9 mouse cellular contexts compared by ENCODE assay signal in the genomic region with DNA sequence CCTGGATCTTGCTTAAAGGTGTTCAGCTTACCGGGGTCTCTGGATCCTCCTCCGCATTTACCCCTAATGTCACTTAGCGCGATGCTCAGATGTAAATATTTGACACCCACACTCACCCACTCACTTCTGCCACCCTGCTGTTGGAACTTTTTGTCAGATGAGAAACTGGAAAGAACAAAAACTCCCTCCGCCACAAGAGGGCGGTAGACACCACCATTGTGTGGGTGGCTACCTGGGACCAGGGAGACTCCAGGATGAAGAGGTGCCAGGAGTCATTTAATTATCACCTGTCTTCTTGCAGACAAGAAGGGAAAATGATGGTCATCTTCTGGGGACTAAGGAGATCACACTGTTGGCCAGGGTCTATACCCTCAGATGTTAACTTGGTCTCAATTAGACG. TPM values are rescaled to one million over a fixed set of nuclear protein-coding genes. Genes with fewer than 3 reads are reported as not detected.
DNase-seq lines count a peak whose midpoint lies in the region; ATAC-seq lines count a peak whose summit lies in the region.
"Had no signal": no experiment of that assay in that cellular context is flagged by ENCODE, and none has a peak within 500 bp of the region (broad histone marks: within the 10 kb centered on the region; RNA-seq: fewer than 3 reads in every experiment).

No protein-coding gene starts in this region.

- ATAC-seq in midbrain, embryonic 13.5 days = no peak
- ATAC-seq in liver, embryonic 13.5 days (ENCODE audit: low read depth) = no peak
- no peak for ATAC-seq in monocyte, adult 5-6 weeks (replicated peaks; ENCODE audit: insufficient number of reproducible peaks, low FRiP score, low TSS enrichment, poor library complexity, severe bottlenecking)

- no peak overlapping the region for H3K4me2 ChIP-seq in midbrain, embryonic 13.5 days (replicated peaks)
- H3K4me2 ChIP-seq in liver, embryonic 13.5 days = no peak overlapping the region

- no peak overlapping the region for H3K9ac ChIP-seq in midbrain, embryonic 13.5 days (replicated peaks)
- no peak overlapping the region for H3K9ac ChIP-seq in liver, embryonic 13.5 days

- no peak overlapping the region for H3K4me3 ChIP-seq in midbrain, embryonic 10.5 days
- H3K4me3 ChIP-seq in midbrain, embryonic 13.5 days (replicated peaks) = no peak overlapping the region
- no peak overlapping the region for H3K4me3 ChIP-seq in liver, embryonic 13.5 days (replicated peaks)

- H3K4me1 ChIP-seq in midbrain, embryonic 10.5 days = peaks cover 4% of the 10 kb centered on the region; the same call in 1 of the 2 replicates
- 0 out of 2 replicates have a peak, but pooled peaks cover 3% of the 10 kb centered on the region for H3K4me1 ChIP-seq in midbrain, embryonic 13.5 days (replicated peaks)
- H3K4me1 ChIP-seq in liver, embryonic 13.5 days (replicated peaks) = peaks cover 6% of the 10 kb centered on the region; the same call in 1 of the 2 replicates

- H3K9me3 ChIP-seq in midbrain, embryonic 10.5 days (replicated peaks) = no peaks in the 10 kb centered on the region
- H3K9me3 ChIP-seq in midbrain, embryonic 13.5 days = no peaks in the 10 kb centered on the region
- no peaks in the 10 kb centered on the region for H3K9me3 ChIP-seq in liver, embryonic 13.5 days (replicated peaks)

- no peaks in the 10 kb centered on the region for H3K27me3 ChIP-seq in midbrain, embryonic 10.5 days (ENCODE audit: low read depth, poor library complexity, severe bottlenecking)
- peaks cover 3% of the 10 kb centered on the region; the same call in 1 of the 2 replicates for H3K27me3 ChIP-seq in midbrain, embryonic 13.5 days
- H3K27me3 ChIP-seq in liver, embryonic 13.5 days = no peaks in the 10 kb centered on the region

- H3K27ac ChIP-seq in midbrain, embryonic 10.5 days (replicated peaks) = no peak overlapping the region
- no peak overlapping the region for H3K27ac ChIP-seq in midbrain, embryonic 13.5 days
- H3K27ac ChIP-seq in liver, embryonic 13.5 days = no peak overlapping the region

- no peaks in the 10 kb centered on the region for H3K36me3 ChIP-seq in midbrain, embryonic 10.5 days
- no peaks in the 10 kb centered on the region for H3K36me3 ChIP-seq in midbrain, embryonic 13.5 days
- H3K36me3 ChIP-seq in liver, embryonic 13.5 days = no peaks in the 10 kb centered on the region

- DNase-seq in midbrain, embryonic 10.5 days (ENCODE audit: low spot score) = peak; percentile 31
- DNase-seq in adipocyte (ENCODE audit: low spot score) = peak; percentile 57
- peak; percentile 64 to 68 for DNase-seq in cerebellum, postnatal 36 days
- DNase-seq in kidney, postnatal 10 days = peak; percentile 80
- DNase-seq in liver, embryonic 13.5 days = peak; percentile 34
- peak; percentile 63 for DNase-seq in right cerebral cortex, postnatal 4 days

- WGBS in midbrain, embryonic 10.5 days = 21% methylated on average over 7 of the region's 7 CpGs
- WGBS in midbrain, embryonic 13.5 days = 26% methylated on average over 7 of the region's 7 CpGs
- 12% methylated on average over 7 of the region's 7 CpGs for whole genome bisulfite sequencing in liver, embryonic 13.5 days (ENCODE audit: insufficient replicate concordance)

RNA-seq across cellular contexts. Expression of gene Uts2, which starts 30.3 kb away (rescaled TPM):
- polyA plus RNA-seq in midbrain, embryonic 10.5 days (2016; fragmentation: Nextera tagmentation; extraction: Ambion mirVana) = not detected in 2 replicates
- polyA plus RNA-seq in midbrain, embryonic 13.5 days (2015; fragmentation: Nextera tagmentation; extraction: Ambion mirVana) = not detected in 2 replicates
- not detected in 2 replicates for polyA plus RNA-seq in liver, embryonic 13.5 days (2015; fragmentation: Nextera tagmentation; extraction: Ambion mirVana)
- not detected in 3 replicates for total RNA-seq in monocyte, adult 5-6 weeks (2017)
- polyA plus RNA-seq: heart, embryonic 16.5 days had no signal

RNA-seq across cellular contexts. Expression of gene Tnfrsf9, which starts 52.2 kb away (rescaled TPM):
- 0.21 and 0.33 TPM in 2 replicates for polyA plus RNA-seq in midbrain, embryonic 10.5 days (2016; fragmentation: Nextera tagmentation; extraction: Ambion mirVana)
- 0.12 and 0.16 TPM in 2 replicates for polyA plus RNA-seq in midbrain, embryonic 13.5 days (2015; fragmentation: Nextera tagmentation; extraction: Ambion mirVana)
- 0.17 and 0.20 TPM in 2 replicates for polyA plus RNA-seq in liver, embryonic 13.5 days (2015; fragmentation: Nextera tagmentation; extraction: Ambion mirVana)
- 14.3 to 47.8 TPM (median 28.4 TPM) in 3 replicates for total RNA-seq in monocyte, adult 5-6 weeks (2017)

RNA-seq across cellular contexts. Expression of gene Park7, which starts 52.3 kb away (rescaled TPM):
- polyA plus RNA-seq in midbrain, embryonic 10.5 days (2016; fragmentation: Nextera tagmentation; extraction: Ambion mirVana) = 456 and 487 TPM in 2 replicates
- 373 and 377 TPM in 2 replicates for polyA plus RNA-seq in midbrain, embryonic 13.5 days (2015; fragmentation: Nextera tagmentation; extraction: Ambion mirVana)
- 302 and 304 TPM in 2 replicates for polyA plus RNA-seq in liver, embryonic 13.5 days (2015; fragmentation: Nextera tagmentation; extraction: Ambion mirVana)
- 177 to 216 TPM (median 190 TPM) in 3 replicates for total RNA-seq in monocyte, adult 5-6 weeks (2017)
